Mouse (Mus musculus) midbrain, postnatal 0 days (tissue): Measurements from ENCODE around the gene Serping1. TPM values are rescaled to one million over a fixed set of nuclear protein-coding genes. Genes with fewer than 3 reads are reported as not detected.

Source experiments
- ATAC-seq: fragments of 200-750 bp; cut with Nextera tagmentation; 2 replicates; pipeline ENCODE4 v1.8.0; 2017; ENCODE audit warnings: moderate number of reproducible peaks, mild to moderate bottlenecking, moderate TSS enrichment, moderate library complexity; ENCODE audit not compliant: low FRiP score
- DNase-seq: peaks from one replicate; pipeline ENCODE4 v3.0.0-alpha.2; 2015; ENCODE audit warnings: low spot score
- H3K27ac ChIP-seq: fragments of 300-500 bp; sonication (generic); 2 replicates; pipeline ENCODE4 v1.5.1; 2014; ENCODE audit warnings: low read depth, mild to moderate bottlenecking, low read length, mixed read lengths
- H3K27me3 ChIP-seq: fragments of 300-500 bp; sonication (generic); 2 replicates; pipeline ENCODE4 v1.6.1; 2014; ENCODE audit warnings: low read length, control low read depth, mixed read lengths; ENCODE audit not compliant: insufficient read depth
- H3K36me3 ChIP-seq: fragments of 300-500 bp; sonication (generic); 2 replicates; pipeline ENCODE4 v1.6.1; 2014; ENCODE audit warnings: low read length, control low read depth, mixed read lengths; ENCODE audit not compliant: insufficient read depth
- H3K4me1 ChIP-seq: fragments of 300-500 bp; sonication (generic); 2 replicates; pipeline ENCODE4 v1.6.1; 2014; ENCODE audit warnings: mild to moderate bottlenecking, control low read depth, antibody characterized with exemption, low read length, mixed read lengths; ENCODE audit not compliant: insufficient read depth
- H3K4me2 ChIP-seq: fragments of 300-500 bp; sonication (generic); 2 replicates; pipeline ENCODE4 v1.6.1; 2014; ENCODE audit warnings: low read depth, mild to moderate bottlenecking, low read length, mixed read lengths; ENCODE audit not compliant: poor library complexity, severe bottlenecking
- H3K4me3 ChIP-seq: fragments of 300-500 bp; sonication (generic); 2 replicates; pipeline ENCODE4 v1.5.1; 2014; ENCODE audit warnings: low read depth, mild to moderate bottlenecking, low read length, moderate library complexity
- H3K9ac ChIP-seq: fragments of 300-500 bp; sonication (generic); replicated peaks from 2 replicates; pipeline ENCODE4 v1.6.1; 2014; ENCODE audit warnings: mild to moderate bottlenecking, low read length, moderate library complexity, mixed read lengths; ENCODE audit not compliant: poor library complexity, severe bottlenecking
- H3K9me3 ChIP-seq: fragments of 300-500 bp; sonication (generic); 2 replicates; pipeline ENCODE4 v1.6.1; 2016; ENCODE audit warnings: low read length, control low read depth
- CTCF ChIP-seq: IDR thresholded peaks from 2 replicates; pipeline ENCODE4 v1.5.1; 2016; ENCODE audit warnings: antibody characterized with exemption, mild to moderate bottlenecking
- WGBS: fragments of 180-500 bp; shearing (Covaris S2); extraction: QIAGEN DNeasy Blood & Tissue Kit; methylation state at CpG from one replicate; pipeline ENCODE4 v1.1.7; 2014; 5-methylcytosine and 5-hydroxymethylcytosine counted together
- polyA plus RNA-seq: library from polyadenylated mRNA; unstranded; fragments of >200 nt; fragmentation: Nextera tagmentation; extraction: Ambion mirVana; gene quantifications from 2 replicates; pipeline ENCODE4 v1.2.1, GENCODE M21; 2015
- total RNA-seq: library from RNA; depleted of rRNA; stranded (reverse); fragments of >200 nt; gene quantifications from 2 replicates; pipeline ENCODE4 v1.2.3, GENCODE M21; 2014

The Serping1 gene
- total and polyA plus RNA-seq, 2 experiments from 2014 or later: 19.9 to 31.9 TPM

DNA sequence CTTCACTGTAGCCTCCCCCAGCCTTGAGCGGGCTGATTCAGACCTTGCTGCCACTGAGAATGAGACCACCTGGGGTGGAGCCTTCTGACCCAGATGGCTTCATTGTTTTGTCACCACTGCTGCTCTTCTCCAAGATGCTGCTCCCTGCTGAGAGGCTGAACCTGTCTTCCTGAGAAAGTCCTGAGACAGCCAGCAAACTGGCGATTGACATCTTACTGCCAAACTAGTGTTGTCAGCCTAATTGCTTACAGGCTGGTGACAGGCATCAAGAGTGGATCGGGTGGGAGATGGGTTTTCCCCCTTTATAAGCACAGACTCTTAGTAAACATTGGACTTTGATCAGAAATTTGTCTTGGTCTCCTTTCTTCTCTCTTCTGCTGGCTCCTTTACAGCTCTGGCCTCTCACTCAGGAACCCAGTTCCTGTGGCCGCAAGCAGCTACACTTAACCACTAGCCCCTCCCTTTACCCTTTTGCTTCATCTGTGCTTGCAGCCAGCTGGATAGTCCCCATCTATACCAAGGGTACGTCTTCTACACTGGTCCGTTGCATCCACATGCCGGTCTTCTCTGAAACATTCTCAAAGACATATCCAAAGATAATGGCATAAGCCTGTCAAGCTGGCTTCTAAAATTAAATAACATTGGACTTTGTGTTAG, 18.1 kb downstream of the Serping1 start:
- no peak for ATAC-seq
- 59% methylated on average over 7 of the region's 7 CpGs for WGBS

DNA sequence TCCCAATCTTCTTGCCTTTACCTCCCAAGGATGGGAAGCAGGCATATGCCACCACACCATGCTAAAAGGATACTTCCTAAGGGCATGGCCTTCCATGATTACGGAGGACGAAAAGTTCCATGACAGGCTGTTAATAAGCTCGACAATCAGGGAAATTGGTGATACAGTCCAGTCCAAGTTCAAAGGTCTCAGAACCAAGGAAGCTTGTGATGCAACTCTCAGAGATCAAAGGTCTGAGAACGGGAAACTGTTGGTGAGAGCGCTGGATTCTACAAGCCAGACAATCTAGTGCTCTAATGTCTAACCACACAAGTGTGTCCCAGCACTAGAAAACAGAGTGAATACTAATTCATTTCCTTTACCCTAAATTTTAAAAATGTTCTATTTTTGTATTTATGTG, 19.0 kb downstream of the Serping1 start:
- H3K27ac ChIP-seq: no peak overlapping the region
- DNase-seq (no peak), ATAC-seq (no peak)
- H3K9me3 ChIP-seq: no peaks in the 10 kb centered on the region
- no peaks in the 10 kb centered on the region for H3K36me3 ChIP-seq
- H3K4me3 ChIP-seq: no peak overlapping the region
- no peaks in the 10 kb centered on the region for H3K27me3 ChIP-seq
- H3K9ac ChIP-seq: no peak overlapping the region
- WGBS: 91% methylated on average over 5 of the region's 5 CpGs
- no peak for TF ChIP-seq CTCF
- no peaks in the 10 kb centered on the region for H3K4me1 ChIP-seq
- H3K4me2 ChIP-seq: no peak overlapping the region

More for the DNA sequence above, 18.1 kb downstream of the Serping1 start:
- H3K4me1 ChIP-seq: no peaks in the 10 kb centered on the region
- no peaks in the 10 kb centered on the region for H3K36me3 ChIP-seq
- no peaks in the 10 kb centered on the region for H3K9me3 ChIP-seq
- H3K27ac ChIP-seq: no peak overlapping the region
- no peak overlapping the region for H3K9ac ChIP-seq
- H3K4me3 ChIP-seq: no peak overlapping the region
- DNase-seq: no peak
- H3K4me2 ChIP-seq: no peak overlapping the region
- no peak for TF ChIP-seq CTCF
- no peaks in the 10 kb centered on the region for H3K27me3 ChIP-seq

DNA sequence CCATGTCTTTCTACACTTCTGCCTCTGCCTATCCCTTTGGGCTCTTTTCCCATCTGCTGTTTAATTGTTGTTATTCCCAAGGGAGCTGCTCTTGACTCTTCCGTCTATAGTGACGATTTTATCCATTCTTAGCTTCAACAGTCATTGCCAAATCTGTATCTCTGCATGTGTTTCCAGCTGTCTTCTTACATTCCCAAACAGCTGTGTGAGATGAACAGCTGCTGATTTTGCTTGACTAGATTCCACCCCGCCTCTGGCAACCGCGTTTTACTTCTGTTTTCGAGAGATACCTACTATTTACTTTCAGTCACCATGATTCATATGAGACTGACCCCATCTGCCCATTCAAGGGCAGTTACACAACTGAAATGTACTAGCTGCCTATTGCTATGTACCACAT, 25.1 kb downstream of the Serping1 start:
- ATAC-seq (no peak), DNase-seq (no peak)
- Histone ChIP-seq H3K9ac (no peak overlapping the region), H3K27ac (no peak overlapping the region), H3K4me2 (no peak overlapping the region), H3K27me3 (no peaks in the 10 kb centered on the region), H3K4me1 (no peaks in the 10 kb centered on the region), H3K4me3 (no peak overlapping the region), H3K36me3 (no peaks in the 10 kb centered on the region), H3K9me3 (no peaks in the 10 kb centered on the region)
- WGBS: 79% methylated on average over 6 of the region's 6 CpGs
- no peak for TF ChIP-seq CTCF

DNA sequence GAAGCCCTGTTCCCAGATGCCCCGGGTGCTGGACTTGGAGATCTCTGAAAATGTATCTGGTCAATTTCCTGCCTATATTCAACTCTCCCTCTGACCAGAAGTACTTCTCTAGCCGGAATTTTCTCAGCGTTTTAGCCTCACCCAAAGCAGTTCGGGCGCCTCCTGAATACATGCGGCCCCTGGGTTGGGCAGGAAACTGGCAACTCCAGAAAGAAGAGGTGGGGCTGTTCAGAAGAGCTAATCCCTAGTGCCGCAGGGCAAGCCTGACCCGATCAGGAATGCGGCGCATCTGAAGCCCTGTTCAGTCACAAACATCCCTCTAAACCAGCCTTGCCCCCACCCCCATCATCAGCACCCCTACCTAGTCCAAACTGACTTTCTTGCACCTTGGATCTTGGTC, 31.1 kb downstream of the Serping1 start:
- Histone ChIP-seq H3K4me3 (peak overlapping the region; percentile 84), H3K9ac (peak overlapping the region; percentile 56), H3K4me2 (peak overlapping the region; percentile 84), H3K27me3 (no peaks in the 10 kb centered on the region), H3K4me1 (peaks cover 10% of the 10 kb centered on the region), H3K27ac (peak overlapping the region; percentile 68; the same call in 1 of the 2 replicates), H3K36me3 (no peaks in the 10 kb centered on the region), H3K9me3 (no peaks in the 10 kb centered on the region)
- 2% methylated on average over 10 of the region's 10 CpGs for WGBS
- ATAC-seq (peak; percentile 21; the same call in 1 of the 2 replicates), DNase-seq (no peak)
- TF ChIP-seq CTCF: no peak

DNA sequence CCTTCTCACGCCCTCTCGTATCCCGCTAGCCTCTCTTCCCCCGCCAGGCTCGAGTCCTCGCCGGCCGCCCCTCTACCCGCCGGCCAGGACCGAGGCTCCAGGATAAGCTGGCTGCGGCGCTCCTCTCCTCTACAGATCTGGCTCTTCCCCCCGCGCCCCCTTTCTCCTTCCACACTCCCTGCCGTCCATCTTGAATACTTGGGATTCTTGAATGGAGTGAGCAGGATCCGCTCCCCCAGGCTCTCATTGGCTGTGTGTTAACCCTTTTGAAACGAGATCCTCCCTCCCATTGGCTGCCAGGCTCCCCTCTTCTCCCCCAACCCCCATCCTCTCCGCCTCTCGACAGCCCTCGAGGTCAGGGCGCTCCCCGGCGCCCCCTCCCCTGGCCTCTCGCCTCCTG, 31.7 kb downstream of the Serping1 start, which contains the start of gene Gm19426:
Gene Gm19426 (minus strand): TSS at position 95 of the 400 bp plus-strand sequence.
- DNase-seq (peak; percentile 98), ATAC-seq (peak; percentile 92)
- Histone ChIP-seq H3K27ac (peak within 1 kb of the TSS; percentile 95), H3K9me3 (no peaks in the 10 kb centered on the region), H3K36me3 (no peaks in the 10 kb centered on the region), H3K4me3 (peak within 1 kb of the TSS; percentile 84), H3K9ac (peak within 1 kb of the TSS; percentile 94), H3K4me1 (peaks cover 10% of the 10 kb centered on the region), H3K27me3 (no peaks in the 10 kb centered on the region), H3K4me2 (peak within 1 kb of the TSS; percentile 84)
- TF ChIP-seq CTCF: no peak
- WGBS: 0% methylated on average over 19 of the region's 25 CpGs

DNA sequence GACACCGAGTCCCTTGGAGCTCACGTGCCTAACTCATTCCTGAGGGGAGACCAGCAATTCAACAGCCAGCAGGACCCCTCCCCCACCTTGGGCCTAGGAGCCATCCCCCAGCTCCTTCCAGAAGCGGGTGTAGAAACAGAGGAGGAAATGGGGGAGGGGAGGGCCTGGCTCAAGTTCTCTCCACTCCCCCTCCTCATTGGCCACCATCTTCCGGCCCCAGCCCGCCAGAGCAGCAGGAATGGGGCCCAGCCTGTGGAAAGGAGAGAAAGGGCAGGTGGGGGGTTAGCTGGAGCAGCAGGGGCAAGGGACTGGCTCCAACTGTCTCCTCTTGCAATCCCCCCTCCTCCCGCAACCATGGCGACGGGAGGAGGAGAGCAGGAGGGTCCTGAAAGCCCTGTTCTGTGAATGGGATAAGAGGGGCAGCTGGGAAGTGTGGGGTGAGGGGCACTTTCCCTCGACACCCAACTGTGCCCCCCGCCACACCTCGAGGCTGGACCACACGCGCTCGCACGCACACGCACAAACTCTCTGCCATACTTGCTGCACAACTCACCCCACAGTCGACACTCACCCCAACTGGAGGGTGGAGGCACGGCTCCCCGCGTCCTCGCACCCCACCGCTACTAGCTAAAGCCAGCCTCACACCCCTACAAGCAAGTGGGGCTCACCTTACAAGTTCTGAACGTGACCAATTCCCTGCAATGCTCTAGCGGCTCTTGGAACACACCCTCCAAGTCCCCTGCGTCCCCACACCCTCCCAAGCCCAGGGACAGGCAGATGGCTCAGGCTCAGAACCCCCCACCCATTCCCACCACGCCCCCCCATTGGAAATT, 32.6 kb downstream of the Serping1 start:
- peak overlapping the region; percentile 84 for H3K4me2 ChIP-seq
- peak overlapping the region; percentile 94 for H3K9ac ChIP-seq
- peak overlapping the region; percentile 84 for H3K4me3 ChIP-seq
- DNase-seq: peak; percentile 88
- WGBS: 0% methylated on average over 24 of the region's 26 CpGs
- no peaks in the 10 kb centered on the region for H3K27me3 ChIP-seq
- H3K4me1 ChIP-seq: peaks cover 16% of the 10 kb centered on the region
- TF ChIP-seq CTCF: no peak
- H3K27ac ChIP-seq: peak overlapping the region; percentile 95
- H3K9me3 ChIP-seq: no peaks in the 10 kb centered on the region
- no peaks in the 10 kb centered on the region for H3K36me3 ChIP-seq
- peak; percentile 74 for ATAC-seq
